Mouse (Mus musculus) CH12.LX (cell line): ENCODE data around the gene Pipox. TPM values are rescaled to one million over a fixed set of nuclear protein-coding genes. Genes with fewer than 3 reads are reported as not detected.

Source experiments
- DNase-seq: peaks from one replicate; pipeline ENCODE4 v3.0.0-alpha.2; 2013; ENCODE audit errors: extremely low read depth
- H3K27ac ChIP-seq: 2 replicates; pipeline ENCODE4 v1.5.1; 2012; ENCODE audit warnings: low read depth, mild to moderate bottlenecking, control low read depth, moderate library complexity; ENCODE audit not compliant: insufficient read depth
- H3K27me3 ChIP-seq: replicated peaks from 2 replicates; pipeline ENCODE3; 2012; ENCODE audit warnings: inconsistent platforms
- H3K36me3 ChIP-seq, 2 experiments: replicated peaks in 1 of 2; 2 replicates each; pipeline versions ENCODE3 to v1.6.1; 2012; ENCODE audit warnings: inconsistent platforms in 1 of 2, low read length in 1 of 2, mild to moderate bottlenecking in 1 of 2, mixed read lengths in 1 of 2, moderate library complexity in 1 of 2; ENCODE audit not compliant: control insufficient read depth in 1 of 2, insufficient read depth in 1 of 2
- H3K4me1 ChIP-seq, 2 experiments: 2 replicates each; pipeline ENCODE4 v1.6.1; 2012; ENCODE audit warnings: inconsistent platforms in 1 of 2, moderate library complexity in 1 of 2; ENCODE audit not compliant: insufficient read depth in 2 of 2, control insufficient read depth in 1 of 2
- H3K4me2 ChIP-seq: 2 replicates; pipeline ENCODE4 v1.6.1; 2012; ENCODE audit warnings: low read depth, mild to moderate bottlenecking, control low read depth; ENCODE audit not compliant: poor library complexity, insufficient read depth, severe bottlenecking
- H3K4me3 ChIP-seq, 3 experiments: fragments of 150-350 bp in 1 of 3; sonication (generic) in 1 of 3; replicated peaks in 1 of 3; 2 replicates each; pipeline versions ENCODE3 to v1.5.1; 2011 to 2012; ENCODE audit warnings: low read depth in 2 of 3, low read length in 2 of 3, mild to moderate bottlenecking in 2 of 3, moderate library complexity in 2 of 3, control low read depth in 1 of 3, improper control_type of control experiment in 1 of 3, inconsistent platforms in 1 of 3, mixed read lengths in 1 of 3; ENCODE audit not compliant: poor library complexity in 1 of 3
- H3K79me2 ChIP-seq: replicated peaks from 2 replicates; pipeline ENCODE4 v1.6.1; 2012; ENCODE audit warnings: mild to moderate bottlenecking, moderate library complexity; ENCODE audit not compliant: control insufficient read depth, poor library complexity, insufficient read depth, severe bottlenecking; ENCODE audit errors: extremely low read depth
- H3K9ac ChIP-seq: 2 replicates; pipeline ENCODE4 v1.6.1; 2012; ENCODE audit warnings: low read depth, mild to moderate bottlenecking, control low read depth, moderate library complexity; ENCODE audit not compliant: insufficient read depth
- H3K9me3 ChIP-seq: replicated peaks from 2 replicates; pipeline ENCODE3; 2012; ENCODE audit warnings: low read length, inconsistent platforms, mixed read lengths
- BHLHE40 ChIP-seq: IDR thresholded peaks from 2 replicates; pipeline ENCODE4 v1.6.1; 2011; ENCODE audit warnings: mild to moderate bottlenecking, low read depth, low read length, improper control_type of control experiment
- CHD1 ChIP-seq: IDR thresholded peaks from 2 replicates; pipeline ENCODE4 v1.6.1; 2012; ENCODE audit warnings: low read depth, low read length, improper control_type of control experiment, inconsistent platforms
- CHD2 ChIP-seq: IDR thresholded peaks from 2 replicates; pipeline ENCODE4 v1.6.1; 2011; ENCODE audit warnings: low read length, improper control_type of control experiment
- CTCF ChIP-seq, 2 experiments: IDR thresholded peaks in 1 of 2; conservative IDR thresholded peaks in 1 of 2; 2 replicates each; pipeline ENCODE4 v1.5.1; 2011 to 2012; ENCODE audit warnings: low read depth in 2 of 2, low read length in 2 of 2, improper control_type of control experiment in 1 of 2, inconsistent platforms in 1 of 2, mild to moderate bottlenecking in 1 of 2, moderate library complexity in 1 of 2
- EP300 ChIP-seq: IDR thresholded peaks from 2 replicates; pipeline ENCODE4 v1.6.1; 2011; ENCODE audit warnings: low read length, improper control_type of control experiment
- ETS1 ChIP-seq: conservative IDR thresholded peaks from 2 replicates; pipeline ENCODE4 v1.6.1; 2012; ENCODE audit warnings: low read depth, mild to moderate bottlenecking, inconsistent platforms, low read length, improper control_type of control experiment, moderate library complexity
- GABPA ChIP-seq: IDR thresholded peaks from 2 replicates; pipeline ENCODE4 v1.6.1; 2012; ENCODE audit warnings: low read depth, low read length, improper control_type of control experiment, inconsistent platforms; ENCODE audit not compliant: insufficient replicate concordance
- HCFC1 ChIP-seq: IDR thresholded peaks from 2 replicates; pipeline ENCODE4 v1.6.1; 2012; ENCODE audit warnings: low read depth, mild to moderate bottlenecking, inconsistent platforms, low read length, improper control_type of control experiment
- IRF4 ChIP-seq: IDR thresholded peaks from 2 replicates; pipeline ENCODE4 v1.6.1; 2014; ENCODE audit warnings: low read depth, mild to moderate bottlenecking, inconsistent platforms, low read length, improper control_type of control experiment
- JUN ChIP-seq: IDR thresholded peaks from 2 replicates; pipeline ENCODE4 v1.6.1; 2011; ENCODE audit warnings: low read depth, mild to moderate bottlenecking, low read length, improper control_type of control experiment, moderate library complexity; ENCODE audit not compliant: insufficient read depth
- MAFK ChIP-seq: IDR thresholded peaks from 2 replicates; pipeline ENCODE4 v1.6.1; 2011; ENCODE audit warnings: low read length, improper control_type of control experiment; ENCODE audit not compliant: insufficient replicate concordance
- MAX ChIP-seq: IDR thresholded peaks from 2 replicates; pipeline ENCODE4 v1.6.1; 2011; ENCODE audit warnings: low read length, improper control_type of control experiment
- MEF2A ChIP-seq: IDR thresholded peaks from 2 replicates; pipeline ENCODE4 v1.6.1; 2014; ENCODE audit warnings: low read depth, mild to moderate bottlenecking, inconsistent platforms, low read length, improper control_type of control experiment, borderline replicate concordance
- MXI1 ChIP-seq: IDR thresholded peaks from 2 replicates; pipeline ENCODE4 v1.6.1; 2011; ENCODE audit warnings: mild to moderate bottlenecking, low read depth, low read length, improper control_type of control experiment
- NELFE ChIP-seq: IDR thresholded peaks from 2 replicates; pipeline ENCODE4 v1.6.1; 2011; ENCODE audit warnings: low read depth, low read length, improper control_type of control experiment
- PAX5 ChIP-seq: IDR thresholded peaks from 2 replicates; pipeline ENCODE4 v1.6.1; 2012; ENCODE audit warnings: low read length, inconsistent platforms, mixed read lengths
- POLR2A ChIP-seq: IDR thresholded peaks from 2 replicates; pipeline ENCODE4 v1.6.1; 2011; ENCODE audit warnings: low read depth, mild to moderate bottlenecking, improper control_type of control experiment, low read length
- POLR2AphosphoS2 ChIP-seq: IDR thresholded peaks from 2 replicates; pipeline ENCODE4 v1.6.1; 2011; ENCODE audit warnings: low read depth, low read length, improper control_type of control experiment
- RAD21 ChIP-seq: IDR thresholded peaks from 2 replicates; pipeline ENCODE4 v1.6.1; 2011; ENCODE audit warnings: low read depth, mild to moderate bottlenecking, low read length, improper control_type of control experiment, moderate library complexity
- SIN3A ChIP-seq: IDR thresholded peaks from 2 replicates; pipeline ENCODE4 v1.6.1; 2012; ENCODE audit warnings: low read length, improper control_type of control experiment, inconsistent platforms
- TBP ChIP-seq: conservative IDR thresholded peaks from 2 replicates; pipeline ENCODE4 v1.6.1; 2011; ENCODE audit warnings: low read depth, low read length, improper control_type of control experiment
- TCF12 ChIP-seq: IDR thresholded peaks from 2 replicates; pipeline ENCODE4 v1.6.1; 2014; ENCODE audit warnings: low read depth, mild to moderate bottlenecking, inconsistent platforms, low read length, improper control_type of control experiment
- UBTF ChIP-seq: IDR thresholded peaks from 2 replicates; pipeline ENCODE4 v1.6.1; 2012; ENCODE audit warnings: low read depth, mild to moderate bottlenecking, inconsistent platforms, low read length, improper control_type of control experiment, moderate library complexity
- ZC3H11A ChIP-seq: IDR thresholded peaks from 2 replicates; pipeline ENCODE4 v1.6.1; 2012; ENCODE audit warnings: low read depth, mild to moderate bottlenecking, inconsistent platforms, low read length, improper control_type of control experiment
- ZKSCAN1 ChIP-seq: IDR thresholded peaks from 2 replicates; pipeline ENCODE4 v1.6.1; 2012; ENCODE audit warnings: low read depth, inconsistent platforms, low read length, improper control_type of control experiment, borderline replicate concordance
- ZNF384 ChIP-seq: IDR thresholded peaks from 2 replicates; pipeline ENCODE4 v1.6.1; 2012; ENCODE audit warnings: low read depth, low read length, improper control_type of control experiment, inconsistent platforms
- dilution Hi-C: fragments of 300-500 bp; cut with MboI; formaldehyde crosslinking; loops from 2 replicates; pipeline ENCODE4 v1.14.3; 2020; ENCODE audit warnings: low sequenced_read_pairs; ENCODE audit not compliant: extremely low pct_unique_long_range_greater_than_20kb, extremely low pct_ligation_motif_present
- in situ Hi-C: fragments of 300-500 bp; cut with MboI; formaldehyde crosslinking; loops from 3 replicates; pipeline ENCODE4 v1.14.3; 2019; ENCODE audit warnings: low sequenced_read_pairs, low pct_ligation_motif_present, low pct_unique_long_range_greater_than_20kb, mixed read lengths
- polyA plus RNA-seq: library from polyadenylated mRNA; unstranded; fragments of >175 nt; gene quantifications from 2 replicates; pipeline ENCODE4 v1.2.1, GENCODE M21; 2012; ENCODE audit warnings: low read depth; ENCODE audit not compliant: insufficient read length
- total RNA-seq, 2 experiments: library from RNA; depleted of rRNA; stranded (reverse); fragments of 300-350 nt in 1 of 2; fragments of >200 nt in 1 of 2; gene quantifications; 2 replicates each; pipeline ENCODE4 v1.2.3; 2012 to 2014

Pipox gene
- total and polyA plus RNA-seq, 3 experiments = 0.13 to 0.36 (median 0.21) TPM

DNA sequence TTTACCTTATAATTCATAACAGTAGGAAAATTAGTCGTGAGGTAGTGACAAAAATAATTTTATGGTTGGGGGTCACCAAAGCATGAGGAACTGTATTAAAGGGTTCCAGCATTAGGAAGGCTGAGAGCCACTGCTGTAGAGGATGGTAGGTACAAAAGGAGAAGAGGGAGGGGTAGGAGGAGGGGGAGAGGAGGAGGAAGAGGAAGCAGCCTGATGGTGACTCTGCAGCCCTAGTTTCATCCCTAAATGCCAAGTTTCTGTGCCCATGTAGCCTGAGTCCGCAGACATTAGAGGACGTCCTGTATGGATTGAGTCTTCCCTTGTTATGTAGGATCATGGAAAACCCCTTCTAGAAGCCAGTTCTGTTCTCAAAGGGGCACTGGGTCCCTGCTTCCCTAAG, 20.8 kb downstream of the Pipox start:
- Histone ChIP-seq H3K27ac (no peak overlapping the region), H3K9me3 (no peaks in the 10 kb centered on the region), H3K27me3 (no peaks in the 10 kb centered on the region), H3K4me1 (peaks cover 0 to 23% of the 10 kb centered on the region in 2 experiments; a peak in 2 of 4 replicates), H3K4me3 (no peak overlapping the region), H3K79me2 (no peaks in the 10 kb centered on the region), H3K9ac (no peak overlapping the region), H3K36me3 (no peaks in the 10 kb centered on the region), H3K4me2 (no peak overlapping the region)
- TF ChIP-seq CHD2 (no peak), RAD21 (no peak), CHD1 (no peak), UBTF (no peak), HCFC1 (no peak), ZNF384 (no peak), ZKSCAN1 (no peak), PAX5 (no peak), JUN (no peak), SIN3A (no peak), ZC3H11A (no peak), TCF12 (no peak), GABPA (no peak)
- DNase-seq = no peak
- dilution Hi-C loops (no loop called here), in situ Hi-C loops (no loop called here)

GRCm38 (mm10) chr11:77872685-77873084, 21.2 kb downstream of the Pipox start:
- DNase-seq = no peak
- H3K27me3 ChIP-seq = no peaks in the 10 kb centered on the region
- H3K4me3 ChIP-seq = no peak overlapping the region
- H3K4me2 ChIP-seq = no peak overlapping the region
- no peaks in the 10 kb centered on the region for H3K9me3 ChIP-seq
- no peak overlapping the region for H3K27ac ChIP-seq
- H3K79me2 ChIP-seq = no peaks in the 10 kb centered on the region
- peaks cover 0 to 28% of the 10 kb centered on the region in 2 experiments; a peak in 2 of 4 replicates for H3K4me1 ChIP-seq
- no peaks in the 10 kb centered on the region for H3K36me3 ChIP-seq
- dilution Hi-C loops (no loop called here), in situ Hi-C loops (no loop called here)
- no peak for TF ChIP-seq TBP
- TF ChIP-seq MEF2A = no peak
- no peak for TF ChIP-seq POLR2AphosphoS2
- TF ChIP-seq BHLHE40 = no peak
- no peak for TF ChIP-seq CTCF (conservative IDR thresholded peaks at IDR 0.05 in 1 of 2, IDR thresholded peaks at IDR 0.05 in 1 of 2; ENCODE audit: low read depth in 2 of 2, low read length in 2 of 2)
- no peak for TF ChIP-seq POLR2A
- TF ChIP-seq MAX = no peak
- no peak for TF ChIP-seq HCFC1
- TF ChIP-seq CHD2 = no peak
- TF ChIP-seq NELFE = no peak
- TF ChIP-seq TCF12 = no peak
- TF ChIP-seq MAFK = no peak
- no peak for TF ChIP-seq MXI1
- TF ChIP-seq IRF4 = no peak
- no peak for TF ChIP-seq ZC3H11A
- no peak for TF ChIP-seq CHD1
- no peak for TF ChIP-seq JUN
- TF ChIP-seq RAD21 = no peak
- TF ChIP-seq EP300 = no peak
- TF ChIP-seq ETS1 = no peak
- no peak overlapping the region for H3K9ac ChIP-seq
